Mouse (Mus musculus) thymus, postnatal 14 days (tissue): ENCODE data around the gene Wfdc21.

Experiments used
- DNase-seq: peaks from one replicate; pipeline ENCODE4 v3.0.0; 2021

Wfdc21 gene

GRCm38 (mm10) chr11:83754227-83754626 is 7.5 kb downstream of the Wfdc21 start:
- no peak for DNase-seq

- DNase-seq = no peak
Measured at GRCm38 (mm10) chr11:83767306-83767705, 20.6 kb downstream of the Wfdc21 start.

GRCm38 (mm10) chr11:83768976-83769375 is 22.2 kb downstream of the Wfdc21 start:
- DNase-seq = no peak

GRCm38 (mm10) chr11:83771014-83771413 is 24.3 kb downstream of the Wfdc21 start:
- no peak for DNase-seq

GRCm38 (mm10) chr11:83772341-83772740 is 25.6 kb downstream of the Wfdc21 start:
- no peak for DNase-seq

- DNase-seq = no peak
Measured at GRCm38 (mm10) chr11:83773691-83774090, 27.0 kb downstream of the Wfdc21 start.

GRCm38 (mm10) chr11:83774324-83774723 is 27.6 kb downstream of the Wfdc21 start:
- DNase-seq = no peak

- DNase-seq = no peak
Measured at GRCm38 (mm10) chr11:83776798-83777197, 30.1 kb downstream of the Wfdc21 start.

GRCm38 (mm10) chr11:83783931-83784600 is 37.3 kb downstream of the Wfdc21 start:
- DNase-seq = no peak

- peak; percentile 29 for DNase-seq
Measured at GRCm38 (mm10) chr11:83784661-83785060, 37.9 kb downstream of the Wfdc21 start.

- DNase-seq = peak; percentile 40
Measured at GRCm38 (mm10) chr11:83785366-83785765, 38.6 kb downstream of the Wfdc21 start.

GRCm38 (mm10) chr11:83786835-83787234 is 40.1 kb downstream of the Wfdc21 start:
- DNase-seq = no peak

GRCm38 (mm10) chr11:83787401-83788021 is 40.8 kb downstream of the Wfdc21 start:
- no peak for DNase-seq

- no peak for DNase-seq
Measured at GRCm38 (mm10) chr11:83788331-83788730, 41.6 kb downstream of the Wfdc21 start.

GRCm38 (mm10) chr11:83789259-83789658 is 42.5 kb downstream of the Wfdc21 start:
- peak; percentile 45 for DNase-seq

- DNase-seq = no peak
Measured at GRCm38 (mm10) chr11:83791133-83791532, 44.4 kb downstream of the Wfdc21 start.

- no peak for DNase-seq
Measured at GRCm38 (mm10) chr11:83792316-83792914, 45.7 kb downstream of the Wfdc21 start.

GRCm38 (mm10) chr11:83793264-83793663 is 46.5 kb downstream of the Wfdc21 start:
- no peak for DNase-seq

GRCm38 (mm10) chr11:83796112-83796511 is 49.4 kb downstream of the Wfdc21 start:
- no peak for DNase-seq

GRCm38 (mm10) chr11:83796980-83797608 is 50.4 kb downstream of the Wfdc21 start:
- DNase-seq = no peak

GRCm38 (mm10) chr11:83799871-83800430 is 53.2 kb downstream of the Wfdc21 start:
- DNase-seq = no peak

GRCm38 (mm10) chr11:83802166-83802565 is 55.4 kb downstream of the Wfdc21 start:
- peak; percentile 41 for DNase-seq
